Mouse (Mus musculus): ENCODE data around the gene Paxx.

GRCm38 (mm10) chr2:25487965-25488670, 27.2 kb upstream of the Paxx start:
- no peak for TF ChIP-seq CTCF (conservative IDR thresholded peaks at IDR 0.05 in 1 of 2, IDR thresholded peaks at IDR 0.05 in 1 of 2; ENCODE audit: low read depth in 2 of 2, low read length in 2 of 2)
- TF ChIP-seq MAFK (IDR thresholded peaks at IDR 0.05; ENCODE audit: insufficient replicate concordance, low read length) = no peak
- TF ChIP-seq POLR2A (IDR thresholded peaks at IDR 0.05; ENCODE audit: low read depth, low read length) = no peak
- TF ChIP-seq NELFE (IDR thresholded peaks at IDR 0.05; ENCODE audit: low read depth, low read length) = no peak
- no peak for TF ChIP-seq GABPA (IDR thresholded peaks at IDR 0.05; ENCODE audit: insufficient replicate concordance, low read depth, low read length)
- TF ChIP-seq ELF1 (IDR thresholded peaks at IDR 0.05; ENCODE audit: low read depth, low read length) = no peak
- TF ChIP-seq EP300 (IDR thresholded peaks at IDR 0.05; ENCODE audit: low read length) = no peak
- no peak for TF ChIP-seq TCF12 (IDR thresholded peaks at IDR 0.05; ENCODE audit: low read depth, low read length)
- no peak for TF ChIP-seq ZNF384 (IDR thresholded peaks at IDR 0.05; ENCODE audit: low read depth, low read length)
- no peak for TF ChIP-seq JUND (conservative IDR thresholded peaks at IDR 0.05; ENCODE audit: low read depth, low read length)
- TF ChIP-seq RAD21 (IDR thresholded peaks at IDR 0.05; ENCODE audit: low read depth, low read length) = no peak
- TF ChIP-seq NRF1 (IDR thresholded peaks at IDR 0.05; ENCODE audit: low read depth, low read length) = no peak
- TF ChIP-seq USF2 (conservative IDR thresholded peaks at IDR 0.05; ENCODE audit: low read depth, low read length) = no peak

All from CH12.LX (cell line).